Mouse (Mus musculus): ENCODE data around the gene Rem2. TPM values are rescaled to one million over a fixed set of nuclear protein-coding genes. Genes with fewer than 3 reads are reported as not detected.

Rem2 gene
- 0.29 and 0.62 TPM in 2 replicates for total RNA-seq (2015)
- 2.2 TPM in 1 of 2 replicates, not detected in the other for total RNA-seq (2017)

- no peak; the same call in 1 of the 2 replicates for ATAC-seq (replicated peaks; ENCODE audit: poor library complexity)
Observed at GRCm38 (mm10) chr14:54475941-54476844, at the start of gene Rem2. TSS of gene Rem2 (plus strand) at chr14:54476100.

- peak; percentile 79 for ATAC-seq (replicated peaks; ENCODE audit: poor library complexity)
Observed at GRCm38 (mm10) chr14:54426689-54427398, 49.1 kb upstream of the Rem2 start, which contains the start of gene Mrpl52. TSS of gene Mrpl52 (plus strand) at chr14:54426909.

GRCm38 (mm10) chr14:54427696-54428095, 48.2 kb upstream of the Rem2 start:
- ATAC-seq (replicated peaks; ENCODE audit: poor library complexity), result no peak

GRCm38 (mm10) chr14:54428421-54428820, 47.5 kb upstream of the Rem2 start:
- ATAC-seq (replicated peaks; ENCODE audit: poor library complexity), result no peak

GRCm38 (mm10) chr14:54429332-54430093, 46.4 kb upstream of the Rem2 start:
- ATAC-seq (replicated peaks; ENCODE audit: poor library complexity), result no peak

- no peak for ATAC-seq (replicated peaks; ENCODE audit: poor library complexity)
Observed at GRCm38 (mm10) chr14:54430406-54431145, 45.3 kb upstream of the Rem2 start.

GRCm38 (mm10) chr14:54431334-54432077, 44.4 kb upstream of the Rem2 start, which contains the start of gene Mmp14:
TSS of gene Mmp14 (plus strand) at chr14:54431612.
- ATAC-seq (replicated peaks; ENCODE audit: poor library complexity), result peak; percentile 8; the same call in 1 of the 2 replicates

- ATAC-seq (replicated peaks; ENCODE audit: poor library complexity), result peak; percentile 36
Observed at GRCm38 (mm10) chr14:54432078-54432836, 43.6 kb upstream of the Rem2 start.

- ATAC-seq (replicated peaks; ENCODE audit: poor library complexity), result peak; percentile 68
Observed at GRCm38 (mm10) chr14:54432837-54433830, 42.8 kb upstream of the Rem2 start.

- ATAC-seq (replicated peaks; ENCODE audit: poor library complexity), result no peak
Observed at GRCm38 (mm10) chr14:54433941-54434531, 41.9 kb upstream of the Rem2 start.

GRCm38 (mm10) chr14:54435194-54435918, 40.5 kb upstream of the Rem2 start:
- no peak for ATAC-seq (replicated peaks; ENCODE audit: poor library complexity)

GRCm38 (mm10) chr14:54439155-54439554, 36.7 kb upstream of the Rem2 start:
- no peak for ATAC-seq (replicated peaks; ENCODE audit: poor library complexity)

GRCm38 (mm10) chr14:54439610-54440009, 36.3 kb upstream of the Rem2 start:
- ATAC-seq (replicated peaks; ENCODE audit: poor library complexity), result no peak

- ATAC-seq (replicated peaks; ENCODE audit: poor library complexity), result no peak
Observed at GRCm38 (mm10) chr14:54440538-54440937, 35.4 kb upstream of the Rem2 start.

GRCm38 (mm10) chr14:54441365-54441764, 34.5 kb upstream of the Rem2 start:
- no peak for ATAC-seq (replicated peaks; ENCODE audit: poor library complexity)

GRCm38 (mm10) chr14:54442548-54442947, 33.4 kb upstream of the Rem2 start:
- ATAC-seq (replicated peaks; ENCODE audit: poor library complexity), result peak; percentile 33
